Mouse (Mus musculus): ENCODE results near the gene Olfr1032. TPM values are rescaled to one million over a fixed set of nuclear protein-coding genes. Genes with fewer than 3 reads are reported as not detected.

Olfr1032 gene
- polyA plus RNA-seq, 1 experiment from 2014 or later, result not detected

Other genes starting within 250 kb of the Olfr1032 start
- gene Olfr1012, start 242.8 kb upstream of the Olfr1032 start, polyA plus RNA-seq (2014; fragmentation: Nextera tagmentation; extraction: Ambion mirVana), result not detected in 2 replicates
- gene Olfr1013, start 238.4 kb upstream of the Olfr1032 start, polyA plus RNA-seq (2014; fragmentation: Nextera tagmentation; extraction: Ambion mirVana), result not detected in 2 replicates
- not detected in 2 replicates for gene Olfr1014, start 232.8 kb upstream of the Olfr1032 start, polyA plus RNA-seq (2014; fragmentation: Nextera tagmentation; extraction: Ambion mirVana)
- not detected in 2 replicates for gene Olfr1015, start 223.5 kb upstream of the Olfr1032 start, polyA plus RNA-seq (2014; fragmentation: Nextera tagmentation; extraction: Ambion mirVana)
- not detected in 2 replicates for gene Olfr1016, start 203.0 kb upstream of the Olfr1032 start, polyA plus RNA-seq (2014; fragmentation: Nextera tagmentation; extraction: Ambion mirVana)
- gene Olfr1018, start 187.1 kb upstream of the Olfr1032 start, polyA plus RNA-seq (2014; fragmentation: Nextera tagmentation; extraction: Ambion mirVana), result not detected in 2 replicates
- not detected in 2 replicates for gene Olfr1019, start 160.1 kb upstream of the Olfr1032 start, polyA plus RNA-seq (2014; fragmentation: Nextera tagmentation; extraction: Ambion mirVana)
- not detected in 2 replicates for gene Olfr1020, start 158.5 kb upstream of the Olfr1032 start, polyA plus RNA-seq (2014; fragmentation: Nextera tagmentation; extraction: Ambion mirVana)
- not detected in 2 replicates for gene Olfr1022, start 136.9 kb upstream of the Olfr1032 start, polyA plus RNA-seq (2014; fragmentation: Nextera tagmentation; extraction: Ambion mirVana)
- not detected in 2 replicates for gene Olfr1023, start 119.9 kb upstream of the Olfr1032 start, polyA plus RNA-seq (2014; fragmentation: Nextera tagmentation; extraction: Ambion mirVana)
- not detected in 2 replicates for gene Olfr1024, start 100.5 kb upstream of the Olfr1032 start, polyA plus RNA-seq (2014; fragmentation: Nextera tagmentation; extraction: Ambion mirVana)
- gene Olfr1025-ps1, start 90.3 kb upstream of the Olfr1032 start, polyA plus RNA-seq (2014; fragmentation: Nextera tagmentation; extraction: Ambion mirVana), result not detected in 2 replicates
- not detected in 2 replicates for gene Olfr1026, start 84.0 kb upstream of the Olfr1032 start, polyA plus RNA-seq (2014; fragmentation: Nextera tagmentation; extraction: Ambion mirVana)
- not detected in 2 replicates for gene Olfr1028, start 55.1 kb upstream of the Olfr1032 start, polyA plus RNA-seq (2014; fragmentation: Nextera tagmentation; extraction: Ambion mirVana)
- gene Olfr1029, start 31.6 kb upstream of the Olfr1032 start, polyA plus RNA-seq (2014; fragmentation: Nextera tagmentation; extraction: Ambion mirVana), result not detected in 2 replicates
- gene Olfr1030, start 26.3 kb upstream of the Olfr1032 start, polyA plus RNA-seq (2014; fragmentation: Nextera tagmentation; extraction: Ambion mirVana), result not detected in 2 replicates
- gene Olfr1031, start 15.2 kb upstream of the Olfr1032 start, polyA plus RNA-seq (2014; fragmentation: Nextera tagmentation; extraction: Ambion mirVana), result not detected in 2 replicates
- gene Olfr1033, start 15.1 kb downstream of the Olfr1032 start, polyA plus RNA-seq (2014; fragmentation: Nextera tagmentation; extraction: Ambion mirVana), result 2.7 and 3.9 TPM in 2 replicates
- 0.08 and 0.12 TPM in 2 replicates for gene Olfr1034, start 40.3 kb downstream of the Olfr1032 start, polyA plus RNA-seq (2014; fragmentation: Nextera tagmentation; extraction: Ambion mirVana)
- gene Olfr1036, start 68.5 kb downstream of the Olfr1032 start, polyA plus RNA-seq (2014; fragmentation: Nextera tagmentation; extraction: Ambion mirVana), result not detected in 2 replicates
- not detected in 2 replicates for gene Olfr1037, start 81.8 kb downstream of the Olfr1032 start, polyA plus RNA-seq (2014; fragmentation: Nextera tagmentation; extraction: Ambion mirVana)
- gene Olfr1039, start 130.4 kb downstream of the Olfr1032 start, polyA plus RNA-seq (2014; fragmentation: Nextera tagmentation; extraction: Ambion mirVana), result not detected in 2 replicates
- not detected in 2 replicates for gene Olfr1040, start 141.2 kb downstream of the Olfr1032 start, polyA plus RNA-seq (2014; fragmentation: Nextera tagmentation; extraction: Ambion mirVana)
- gene Olfr1042, start 156.3 kb downstream of the Olfr1032 start, polyA plus RNA-seq (2014; fragmentation: Nextera tagmentation; extraction: Ambion mirVana), result not detected in 2 replicates
- gene Olfr1043, start 162.0 kb downstream of the Olfr1032 start, polyA plus RNA-seq (2014; fragmentation: Nextera tagmentation; extraction: Ambion mirVana), result not detected in 2 replicates
- not detected in 2 replicates for gene Olfr1044, start 172.3 kb downstream of the Olfr1032 start, polyA plus RNA-seq (2014; fragmentation: Nextera tagmentation; extraction: Ambion mirVana)
- gene Olfr52, start 180.1 kb downstream of the Olfr1032 start, polyA plus RNA-seq (2014; fragmentation: Nextera tagmentation; extraction: Ambion mirVana), result not detected in 2 replicates
- gene Olfr1045, start 197.5 kb downstream of the Olfr1032 start, polyA plus RNA-seq (2014; fragmentation: Nextera tagmentation; extraction: Ambion mirVana), result not detected in 2 replicates
- not detected in 2 replicates for gene Olfr1046, start 213.8 kb downstream of the Olfr1032 start, polyA plus RNA-seq (2014; fragmentation: Nextera tagmentation; extraction: Ambion mirVana)
- not detected in 2 replicates for gene Olfr1047, start 225.9 kb downstream of the Olfr1032 start, polyA plus RNA-seq (2014; fragmentation: Nextera tagmentation; extraction: Ambion mirVana)
- not detected in 2 replicates for gene Olfr1048, start 234.7 kb downstream of the Olfr1032 start, polyA plus RNA-seq (2014; fragmentation: Nextera tagmentation; extraction: Ambion mirVana)